Mouse (Mus musculus) neural tube, embryonic 15.5 days (tissue): ENCODE data around the gene Gm26602. TPM values are rescaled to one million over a fixed set of nuclear protein-coding genes. Genes with fewer than 3 reads are reported as not detected.
"Not testable (repeated sequence)": the region's sequence is repeated elsewhere in the genome, so short reads cannot be mapped to it uniquely, and the experiment has no call there.

Source experiments
- ATAC-seq: fragments of 200-750 bp; cut with Nextera tagmentation; 2 replicates; pipeline ENCODE4 v1.8.0; 2017; ENCODE audit warnings: mild to moderate bottlenecking, moderate TSS enrichment, moderate library complexity; ENCODE audit not compliant: low FRiP score
- H3K27ac ChIP-seq: fragments of 300-500 bp; sonication (generic); replicated peaks from 2 replicates; pipeline ENCODE4 v1.5.1; 2015; ENCODE audit warnings: mild to moderate bottlenecking, inconsistent platforms
- H3K27me3 ChIP-seq: fragments of 300-500 bp; sonication (generic); replicated peaks from 2 replicates; pipeline ENCODE4 v1.6.1; 2015; ENCODE audit warnings: inconsistent platforms
- H3K36me3 ChIP-seq: fragments of 300-500 bp; sonication (generic); 2 replicates; pipeline ENCODE4 v1.6.1; 2015; ENCODE audit warnings: inconsistent platforms
- H3K4me1 ChIP-seq: fragments of 300-500 bp; sonication (generic); 2 replicates; pipeline ENCODE4 v1.6.1; 2015; ENCODE audit warnings: inconsistent platforms
- H3K4me2 ChIP-seq: fragments of 300-500 bp; sonication (generic); 2 replicates; pipeline ENCODE4 v1.6.1; 2015; ENCODE audit warnings: inconsistent platforms, mild to moderate bottlenecking, moderate library complexity
- H3K4me3 ChIP-seq: fragments of 300-500 bp; sonication (generic); replicated peaks from 2 replicates; pipeline ENCODE4 v1.5.1; 2015; ENCODE audit warnings: mild to moderate bottlenecking, inconsistent platforms
- H3K9ac ChIP-seq: fragments of 300-500 bp; sonication (generic); replicated peaks from 2 replicates; pipeline ENCODE4 v1.6.1; 2015; ENCODE audit warnings: mild to moderate bottlenecking, inconsistent platforms
- H3K9me3 ChIP-seq: fragments of 300-500 bp; sonication (generic); replicated peaks from 2 replicates; pipeline ENCODE4 v1.6.1; 2016; ENCODE audit warnings: inconsistent platforms
- WGBS: fragments of 180-500 bp; shearing (Covaris S2); methylation state at CpG from one replicate; pipeline ENCODE4 v1.1.7; 2015; ENCODE audit warnings: mixed read lengths; 5-methylcytosine and 5-hydroxymethylcytosine counted together
- microRNA-seq: library from miRNA; unstranded; fragments of <30 nt; microRNA quantifications from one replicate; pipeline ENCODE4, GENCODE M21; 2017
- polyA plus RNA-seq: library from polyadenylated mRNA; unstranded; fragments of >200 nt; fragmentation: Nextera tagmentation; extraction: Ambion mirVana; gene quantifications from 2 replicates; pipeline ENCODE4 v1.2.1, GENCODE M21; 2015

The Gm26602 gene
- polyA plus RNA-seq, 1 experiment from 2014 or later: 23.6 TPM

GRCm38 (mm10) chr10:79956643-79957154 lies 46.0 kb downstream of the Gm26602 start:
- no peak for ATAC-seq
- WGBS: 25% methylated on average over 4 of the region's 4 CpGs
- no peak overlapping the region for H3K27ac ChIP-seq
- no peak overlapping the region for H3K9ac ChIP-seq
- H3K9me3 ChIP-seq: no peaks in the 10 kb centered on the region
- no peak overlapping the region for H3K4me3 ChIP-seq
- H3K36me3 ChIP-seq: peaks cover 14% of the 10 kb centered on the region
- H3K4me2 ChIP-seq: no peak overlapping the region
- peaks cover 15% of the 10 kb centered on the region for H3K4me1 ChIP-seq
- H3K27me3 ChIP-seq: no peaks in the 10 kb centered on the region; the same call in 1 of the 2 replicates

- H3K9ac ChIP-seq: peak overlapping the region; percentile 20; the same call in 1 of the 2 replicates
- H3K4me2 ChIP-seq: peak overlapping the region; percentile 33
Measured at GRCm38 (mm10) chr10:79958140-79958816, 47.6 kb downstream of the Gm26602 start.

GRCm38 (mm10) chr10:79959412-79959811 lies 48.8 kb downstream of the Gm26602 start:
- Histone ChIP-seq H3K4me3 (peak overlapping the region; percentile 97), H3K36me3 (peaks cover 26% of the 10 kb centered on the region), H3K4me1 (peaks cover 15% of the 10 kb centered on the region), H3K4me2 (peak overlapping the region; percentile 86)
- ATAC-seq, H3K27me3 ChIP-seq, H3K9me3 ChIP-seq, H3K27ac ChIP-seq, H3K9ac ChIP-seq: not testable (repeated sequence)
- 33% methylated on average over 10 of the region's 10 CpGs for WGBS

More at GRCm38 (mm10) chr10:79958140-79958816, 47.6 kb downstream of the Gm26602 start:
- H3K4me1 ChIP-seq: peaks cover 15% of the 10 kb centered on the region
- H3K27ac ChIP-seq: no peak overlapping the region
- no peak overlapping the region for H3K4me3 ChIP-seq
- ATAC-seq: no peak
- 4% methylated on average over 21 of the region's 21 CpGs for WGBS
- peaks cover 16% of the 10 kb centered on the region for H3K36me3 ChIP-seq
- no peaks in the 10 kb centered on the region for H3K9me3 ChIP-seq
- no peaks in the 10 kb centered on the region; the same call in 1 of the 2 replicates for H3K27me3 ChIP-seq

GRCm38 (mm10) chr10:79959847-79960601 lies 49.4 kb downstream of the Gm26602 start, which contains the start of gene Wdr18:
Gene Wdr18 (plus strand): TSS chr10:79960152.
- under 1% methylated on average over 61 of the region's 61 CpGs for WGBS
- peak within 1 kb of the TSS; percentile 97 for H3K4me3 ChIP-seq
- peaks cover 31% of the 10 kb centered on the region for H3K36me3 ChIP-seq
- no peaks in the 10 kb centered on the region for H3K9me3 ChIP-seq
- H3K4me2 ChIP-seq: peak within 1 kb of the TSS; percentile 86
- H3K27me3 ChIP-seq: no peaks in the 10 kb centered on the region; the same call in 1 of the 2 replicates
- H3K4me1 ChIP-seq: peaks cover 15% of the 10 kb centered on the region
- ATAC-seq: peak; percentile 96
- peak within 1 kb of the TSS; percentile 85 for H3K27ac ChIP-seq
- H3K9ac ChIP-seq: peak within 1 kb of the TSS; percentile 85

Small RNA genes within 50 kb of the gene (microRNA-seq; reads per million reads assigned to microRNA genes)
- not detected for gene Mir6910

Other genes starting within 250 kb of the Gm26602 start
- 1.0 and 4.1 TPM in 2 replicates for gene Madcam1, start 246.3 kb upstream of the Gm26602 start, polyA plus RNA-seq
- 109 and 115 TPM in 2 replicates for gene Tpgs1, start 241.5 kb upstream of the Gm26602 start, polyA plus RNA-seq
- gene Cdc34, start 228.7 kb upstream of the Gm26602 start, polyA plus RNA-seq: 83.0 and 83.4 TPM in 2 replicates
- 1.1 TPM in 2 replicates for gene Gzmm, start 221.8 kb upstream of the Gm26602 start, polyA plus RNA-seq
- 958 and 1,001 TPM in 2 replicates for gene Bsg, start 206.4 kb upstream of the Gm26602 start, polyA plus RNA-seq
- gene Hcn2, start 194.2 kb upstream of the Gm26602 start, polyA plus RNA-seq: 2.0 and 3.0 TPM in 2 replicates
- gene Polrmt, start 164.3 kb upstream of the Gm26602 start, polyA plus RNA-seq: 43.4 TPM in 2 replicates
- 2.7 and 3.4 TPM in 2 replicates for gene Fgf22, start 155.8 kb upstream of the Gm26602 start, polyA plus RNA-seq
- 108 and 110 TPM in 2 replicates for gene Rnf126, start 143.9 kb upstream of the Gm26602 start, polyA plus RNA-seq
- 2.6 and 4.5 TPM in 2 replicates for gene Fstl3, start 133.6 kb upstream of the Gm26602 start, polyA plus RNA-seq
- 0.14 and 10.2 TPM in 2 replicates for gene Prss57, start 119.9 kb upstream of the Gm26602 start, polyA plus RNA-seq
- gene Palm, start 117.3 kb upstream of the Gm26602 start, polyA plus RNA-seq: 227 and 256 TPM in 2 replicates
- 0.33 and 11.5 TPM in 2 replicates for gene Misp, start 89.9 kb upstream of the Gm26602 start, polyA plus RNA-seq
- 55.8 and 121 TPM in 2 replicates for gene Ptbp1, start 56.4 kb upstream of the Gm26602 start, polyA plus RNA-seq
- 9.0 and 9.5 TPM in 2 replicates for gene Prtn3, start 36.4 kb upstream of the Gm26602 start, polyA plus RNA-seq
- 316 and 385 TPM in 2 replicates for gene Plppr3, start 36.2 kb upstream of the Gm26602 start, polyA plus RNA-seq
- 0.31 and 0.50 TPM in 2 replicates for gene Elane, start 24.6 kb upstream of the Gm26602 start, polyA plus RNA-seq
- gene Cfd, start 20.0 kb upstream of the Gm26602 start, polyA plus RNA-seq: not detected in 2 replicates
- gene Med16, start 1.9 kb upstream of the Gm26602 start, polyA plus RNA-seq: 44.9 and 46.7 TPM in 2 replicates
- gene Kiss1r, start 6.1 kb downstream of the Gm26602 start, polyA plus RNA-seq: 1.8 and 2.8 TPM in 2 replicates
- 264 and 288 TPM in 2 replicates for gene R3hdm4, start 10.4 kb downstream of the Gm26602 start, polyA plus RNA-seq
- gene Arid3a, start 16.2 kb downstream of the Gm26602 start, polyA plus RNA-seq: 2.4 and 5.1 TPM in 2 replicates
- gene Wdr18, start 49.3 kb downstream of the Gm26602 start, polyA plus RNA-seq: 94.4 and 104 TPM in 2 replicates
- 0.32 and 0.33 TPM in 2 replicates for gene Grin3b, start 59.9 kb downstream of the Gm26602 start, polyA plus RNA-seq
- gene Tmem259, start 73.5 kb downstream of the Gm26602 start, polyA plus RNA-seq: 21.3 and 24.7 TPM in 2 replicates
- gene Cnn2, start 77.7 kb downstream of the Gm26602 start, polyA plus RNA-seq: 31.6 and 76.4 TPM in 2 replicates
- 5.2 and 5.6 TPM in 2 replicates for gene Abca7, start 85.6 kb downstream of the Gm26602 start, polyA plus RNA-seq
- 2.0 and 13.7 TPM in 2 replicates for gene Arhgap45, start 105.8 kb downstream of the Gm26602 start, polyA plus RNA-seq
- 134 and 148 TPM in 2 replicates for gene Polr2e, start 128.9 kb downstream of the Gm26602 start, polyA plus RNA-seq
- 559 and 600 TPM in 2 replicates for gene Gpx4, start 136.3 kb downstream of the Gm26602 start, polyA plus RNA-seq
- gene Sbno2, start 194.7 kb downstream of the Gm26602 start, polyA plus RNA-seq: 11.7 and 12.8 TPM in 2 replicates
- gene Stk11, start 204.9 kb downstream of the Gm26602 start, polyA plus RNA-seq: 16.9 and 17.3 TPM in 2 replicates
- 553 and 558 TPM in 2 replicates for gene Atp5d, start 227.8 kb downstream of the Gm26602 start, polyA plus RNA-seq
- gene Cbarp, start 230.0 kb downstream of the Gm26602 start, polyA plus RNA-seq: 91.9 and 93.0 TPM in 2 replicates
- gene Midn, start 237.4 kb downstream of the Gm26602 start, polyA plus RNA-seq: 19.4 and 20.5 TPM in 2 replicates